24 mouse cellular contexts compared by ENCODE assay signal in the genomic region with DNA sequence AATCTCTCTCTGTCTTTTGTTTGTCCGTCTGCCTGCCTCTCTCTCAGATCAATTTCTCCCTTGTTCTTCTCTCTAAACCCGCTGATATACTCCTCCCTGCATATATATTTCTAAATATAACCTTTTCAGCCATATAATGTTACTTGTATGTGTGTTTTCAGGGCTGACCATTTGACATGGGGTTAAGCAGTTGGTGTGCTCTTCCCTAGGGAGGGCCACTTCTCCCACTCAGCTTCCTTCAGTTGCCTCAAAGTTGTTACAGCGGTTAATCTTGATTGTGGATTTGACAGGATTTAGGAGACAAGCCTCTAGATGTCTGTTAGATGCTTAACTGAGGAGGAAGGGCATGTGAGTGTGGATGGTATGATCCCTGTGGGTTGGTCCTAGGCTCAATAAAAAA.
DNase-seq lines count a peak whose midpoint lies in the region; ATAC-seq and TF ChIP-seq lines count a peak whose summit lies in the region.
"Had no signal": no experiment of that assay in that cellular context is flagged by ENCODE, and none has a peak within 500 bp of the region (broad histone marks: within the 10 kb centered on the region; RNA-seq: fewer than 3 reads in every experiment).

No protein-coding gene starts in this region.

- H3K27ac ChIP-seq in heart, embryonic 10.5 days = no peak overlapping the region
- H3K27ac ChIP-seq in kidney, embryonic 15.5 days = no peak overlapping the region
- no peak overlapping the region for H3K27ac ChIP-seq in kidney, postnatal 0 days
- H3K27ac ChIP-seq: embryonic facial prominence, embryonic 10.5 days; embryonic facial prominence, embryonic 12.5 days; forebrain, embryonic 13.5 days; forebrain, embryonic 15.5 days had no signal

- no peaks in the 10 kb centered on the region; the same call in 1 of the 2 replicates for H3K36me3 ChIP-seq in heart, embryonic 10.5 days
- H3K36me3 ChIP-seq in kidney, embryonic 15.5 days = peaks cover 4% of the 10 kb centered on the region
- no peaks in the 10 kb centered on the region for H3K36me3 ChIP-seq in kidney, postnatal 0 days (ENCODE audit: insufficient read depth, low read length)
- H3K36me3 ChIP-seq: embryonic facial prominence, embryonic 12.5 days; forebrain, embryonic 15.5 days; G1E had no signal

- H3K4me2 ChIP-seq in kidney, embryonic 15.5 days = no peak overlapping the region
- H3K4me2 ChIP-seq in kidney, postnatal 0 days (ENCODE audit: low read length) = no peak overlapping the region
- H3K4me2 ChIP-seq: embryonic facial prominence, embryonic 12.5 days; forebrain, embryonic 13.5 days; forebrain, embryonic 15.5 days had no signal

- no peak overlapping the region for H3K9ac ChIP-seq in kidney, embryonic 15.5 days
- H3K9ac ChIP-seq in kidney, postnatal 0 days (ENCODE audit: low read depth, low read length) = no peak overlapping the region
- H3K9ac ChIP-seq: embryonic facial prominence, embryonic 12.5 days; forebrain, embryonic 13.5 days; forebrain, embryonic 15.5 days had no signal

- H3K27me3 ChIP-seq in heart, embryonic 10.5 days (ENCODE audit: insufficient read depth, poor library complexity, severe bottlenecking) = no peaks in the 10 kb centered on the region
- H3K27me3 ChIP-seq in kidney, embryonic 15.5 days = no peaks in the 10 kb centered on the region
- no peaks in the 10 kb centered on the region for H3K27me3 ChIP-seq in kidney, postnatal 0 days (ENCODE audit: insufficient read depth, low read length)
- H3K27me3 ChIP-seq: CH12.LX; embryonic facial prominence, embryonic 12.5 days; forebrain, embryonic 13.5 days; forebrain, embryonic 15.5 days; Patski had no signal

- H3K4me1 ChIP-seq in heart, embryonic 10.5 days = 0 out of 2 replicates have a peak, but pooled peaks cover 6% of the 10 kb centered on the region
- peaks cover 10% of the 10 kb centered on the region for H3K4me1 ChIP-seq in kidney, embryonic 15.5 days
- H3K4me1 ChIP-seq in kidney, postnatal 0 days (replicated peaks; ENCODE audit: insufficient read depth, low read length) = no peaks in the 10 kb centered on the region
- H3K4me1 ChIP-seq: embryonic facial prominence, embryonic 10.5 days; embryonic facial prominence, embryonic 12.5 days; forebrain, embryonic 13.5 days; forebrain, embryonic 15.5 days had no signal

- no peaks in the 10 kb centered on the region for H3K9me3 ChIP-seq in heart, embryonic 10.5 days
- H3K9me3 ChIP-seq in kidney, embryonic 15.5 days (replicated peaks) = no peaks in the 10 kb centered on the region
- no peaks in the 10 kb centered on the region for H3K9me3 ChIP-seq in kidney, postnatal 0 days (replicated peaks; ENCODE audit: low read length)
- H3K9me3 ChIP-seq: embryonic facial prominence, embryonic 10.5 days; embryonic facial prominence, embryonic 12.5 days; forebrain, embryonic 13.5 days; forebrain, embryonic 15.5 days; G1E had no signal

- peak; percentile 67 for ATAC-seq in kidney, embryonic 15.5 days (replicated peaks; ENCODE audit: low FRiP score)
- ATAC-seq in kidney, postnatal 0 days (replicated peaks; ENCODE audit: low FRiP score, low read depth) = no peak
- ATAC-seq: activated CD4-positive, CD25-positive, alpha-beta regulatory T cell, adult 4 months; CD4-positive, CD25-positive, alpha-beta regulatory T cell, adult 4 months; forebrain, embryonic 13.5 days; forebrain, embryonic 15.5 days; Patski had no signal

- no peak overlapping the region for H3K4me3 ChIP-seq in heart, embryonic 10.5 days
- no peak overlapping the region for H3K4me3 ChIP-seq in kidney, embryonic 15.5 days (replicated peaks)
- no peak overlapping the region for H3K4me3 ChIP-seq in kidney, postnatal 0 days (replicated peaks; ENCODE audit: low read depth, low read length)
- H3K4me3 ChIP-seq: embryonic facial prominence, embryonic 10.5 days; embryonic facial prominence, embryonic 12.5 days; forebrain, embryonic 13.5 days; forebrain, embryonic 15.5 days had no signal

- 73% methylated on average over 3 of the region's 3 CpGs for WGBS in heart, embryonic 10.5 days
- WGBS in kidney, embryonic 15.5 days = 33% methylated on average over 3 of the region's 3 CpGs
- WGBS in kidney, postnatal 0 days = 48% methylated on average over 3 of the region's 3 CpGs

- DNase-seq in heart, adult 11 months = peak; percentile 28
- DNase-seq in heart, embryonic 10.5 days (ENCODE audit: low spot score) = no peak
- no peak for DNase-seq in kidney, adult 9 months
- peak; percentile 76 for DNase-seq in kidney, postnatal 0 days (ENCODE audit: low spot score)
- DNase-seq in kidney, adult 8-10 months = no peak
- DNase-seq: adrenal gland, adult 8-10 months; adrenal gland, postnatal 14 days; adrenal gland, postnatal 36 days; B cell, adult 2 months; cerebellum, adult 11-12 months; cerebellum, adult 2 months; cerebellum, adult 9-10 months; cerebellum, postnatal 10 days; cerebellum, postnatal 25 days had no signal

- TF ChIP-seq CTCF in kidney, postnatal 0 days (IDR thresholded peaks at IDR 0.05; ENCODE audit: low read depth) = no peak

Comparison
In these comparisons a context has a peak if more than half of its experiments do, and no peak if none do; other contexts are left out.
1. DNase-seq: peak in heart, adult 11 months (single experiment) and kidney, postnatal 0 days (single experiment); none in heart, embryonic 10.5 days (single experiment), kidney, adult 9 months (single experiment) and kidney, adult 8-10 months (0 of 2).